Mouse (Mus musculus): ENCODE measurements around the gene Pik3r1. TPM values are rescaled to one million over a fixed set of nuclear protein-coding genes. Genes with fewer than 3 reads are reported as not detected.

Pik3r1 gene
- polyA plus RNA-seq, 1 experiment: 7.3 TPM

- Histone ChIP-seq H3K79me3 (ENCODE audit: low read depth) (no peaks in the 10 kb centered on the region), H3K36me3 (ENCODE audit: control insufficient read depth, insufficient read depth) (peaks cover 26% of the 10 kb centered on the region), H3K79me2 (ENCODE audit: control insufficient read depth, insufficient read depth) (no peaks in the 10 kb centered on the region), H3ac (ENCODE audit: control insufficient read depth, insufficient read length, low read depth) (no peak overlapping the region), H3K4me3 (ENCODE audit: insufficient read depth, poor library complexity, severe bottlenecking) (no peak overlapping the region), H3K27me3 (ENCODE audit: control insufficient read depth, insufficient read depth, insufficient read length) (no peaks in the 10 kb centered on the region)
- no peak for TF ChIP-seq MYOG (IDR thresholded peaks at IDR 0.05; ENCODE audit: control insufficient read depth, extremely low read depth, insufficient read length)
- no peak for TF ChIP-seq USF1 (IDR thresholded peaks at IDR 0.05; ENCODE audit: low read depth)
- no peak for TF ChIP-seq CEBPB (IDR thresholded peaks at IDR 0.05; ENCODE audit: low read depth)
- TF ChIP-seq FOSL1 (IDR thresholded peaks at IDR 0.05; ENCODE audit: insufficient read depth, low read length, poor library complexity, severe bottlenecking): no peak
- TF ChIP-seq CTCF (IDR thresholded peaks at IDR 0.05; ENCODE audit: control insufficient read depth, insufficient read depth, insufficient read length): no peak
- TF ChIP-seq MAX (IDR thresholded peaks at IDR 0.05): no peak
- TF ChIP-seq MYOD1 (IDR thresholded peaks at IDR 0.05; ENCODE audit: control insufficient read depth, insufficient read length, low read depth): no peak
Observed at GRCm38 (mm10) chr13:101690911-101691655, 76.9 kb downstream of the Pik3r1 start.

DNA sequence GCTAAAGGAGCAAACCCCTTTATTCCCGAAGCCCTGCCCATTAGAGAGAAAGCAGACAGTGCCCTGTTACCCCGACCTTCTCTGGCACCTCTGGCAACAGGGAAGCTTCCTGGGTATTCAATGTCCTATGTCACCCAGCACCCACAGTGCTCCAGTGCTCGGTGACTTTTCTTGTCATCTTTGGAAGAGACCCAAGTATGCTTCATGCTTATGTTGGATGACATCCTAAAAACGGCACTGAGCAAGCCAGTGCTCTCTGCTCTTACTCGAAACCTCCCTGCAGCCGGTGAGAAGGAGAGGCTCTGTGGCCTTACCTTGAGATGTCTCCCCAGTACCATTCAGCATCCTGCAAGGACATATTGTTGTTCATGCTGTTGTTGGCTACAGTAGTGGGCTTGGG lies 77.8 kb downstream of the Pik3r1 start:
- TF ChIP-seq CEBPB (IDR thresholded peaks at IDR 0.05; ENCODE audit: low read depth): no peak
- no peak for TF ChIP-seq USF1 (IDR thresholded peaks at IDR 0.05; ENCODE audit: low read depth)
- TF ChIP-seq MYOG (IDR thresholded peaks at IDR 0.05; ENCODE audit: control insufficient read depth, extremely low read depth, insufficient read length): no peak
- no peak overlapping the region for H3ac ChIP-seq (ENCODE audit: control insufficient read depth, insufficient read length, low read depth)
- H3K79me2 ChIP-seq (ENCODE audit: control insufficient read depth, insufficient read depth): no peaks in the 10 kb centered on the region
- no peaks in the 10 kb centered on the region for H3K27me3 ChIP-seq (ENCODE audit: control insufficient read depth, insufficient read depth, insufficient read length)
- H3K4me3 ChIP-seq (ENCODE audit: insufficient read depth, poor library complexity, severe bottlenecking): no peak overlapping the region
- H3K79me3 ChIP-seq (ENCODE audit: low read depth): no peaks in the 10 kb centered on the region
- peaks cover 34% of the 10 kb centered on the region for H3K36me3 ChIP-seq (ENCODE audit: control insufficient read depth, insufficient read depth)

DNA sequence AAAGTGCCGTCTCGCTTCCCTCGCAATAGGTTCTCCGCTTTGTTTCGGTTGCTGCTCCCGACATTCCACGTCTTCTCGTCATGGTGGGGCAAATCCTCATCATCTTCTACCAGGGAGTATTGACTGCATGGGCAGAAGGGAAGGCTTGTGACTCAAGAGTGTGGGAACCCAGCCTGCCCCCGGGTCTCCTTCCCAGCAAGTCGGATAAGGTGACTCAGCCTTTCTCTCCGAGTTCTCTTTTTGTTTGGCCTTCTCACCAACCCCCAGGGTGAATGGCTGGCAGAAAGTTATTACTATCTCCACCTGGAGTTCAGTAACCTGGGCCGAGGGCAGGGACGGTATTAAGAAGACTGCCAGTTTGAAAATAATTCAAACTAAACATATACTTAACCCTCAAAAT lies 81.8 kb downstream of the Pik3r1 start:
- no peak overlapping the region for H3ac ChIP-seq (ENCODE audit: control insufficient read depth, insufficient read length, low read depth)
- no peaks in the 10 kb centered on the region for H3K79me2 ChIP-seq (ENCODE audit: control insufficient read depth, insufficient read depth)
- H3K79me3 ChIP-seq (ENCODE audit: low read depth): no peaks in the 10 kb centered on the region
- no peak overlapping the region for H3K4me3 ChIP-seq (ENCODE audit: insufficient read depth, poor library complexity, severe bottlenecking)
- TF ChIP-seq CEBPB (IDR thresholded peaks at IDR 0.05; ENCODE audit: low read depth) (no peak), MAX (IDR thresholded peaks at IDR 0.05) (no peak), FOSL1 (IDR thresholded peaks at IDR 0.05; ENCODE audit: insufficient read depth, low read length, poor library complexity, severe bottlenecking) (no peak), MYOD1 (IDR thresholded peaks at IDR 0.05; ENCODE audit: control insufficient read depth, insufficient read length, low read depth) (no peak), USF1 (IDR thresholded peaks at IDR 0.05; ENCODE audit: low read depth) (no peak), CTCF (IDR thresholded peaks at IDR 0.05; ENCODE audit: control insufficient read depth, insufficient read depth, insufficient read length) (no peak), MYOG (IDR thresholded peaks at IDR 0.05; ENCODE audit: control insufficient read depth, extremely low read depth, insufficient read length) (no peak)
- peaks cover 55% of the 10 kb centered on the region for H3K36me3 ChIP-seq (ENCODE audit: control insufficient read depth, insufficient read depth)
- H3K27me3 ChIP-seq (ENCODE audit: control insufficient read depth, insufficient read depth, insufficient read length): no peaks in the 10 kb centered on the region

GRCm38 (mm10) chr13:101684706-101685105 lies 83.3 kb downstream of the Pik3r1 start:
- H3K4me3 ChIP-seq (ENCODE audit: insufficient read depth, poor library complexity, severe bottlenecking): no peak overlapping the region
- no peaks in the 10 kb centered on the region for H3K79me3 ChIP-seq (ENCODE audit: low read depth)
- H3ac ChIP-seq (ENCODE audit: control insufficient read depth, insufficient read length, low read depth): no peak overlapping the region
- H3K27me3 ChIP-seq (ENCODE audit: control insufficient read depth, insufficient read depth, insufficient read length): no peaks in the 10 kb centered on the region
- peaks cover 55% of the 10 kb centered on the region for H3K36me3 ChIP-seq (ENCODE audit: control insufficient read depth, insufficient read depth)
- no peak for TF ChIP-seq MAX (IDR thresholded peaks at IDR 0.05)
- TF ChIP-seq FOSL1 (IDR thresholded peaks at IDR 0.05; ENCODE audit: insufficient read depth, low read length, poor library complexity, severe bottlenecking): no peak
- no peak for TF ChIP-seq MYOD1 (IDR thresholded peaks at IDR 0.05; ENCODE audit: control insufficient read depth, insufficient read length, low read depth)
- no peak for TF ChIP-seq CTCF (IDR thresholded peaks at IDR 0.05; ENCODE audit: control insufficient read depth, insufficient read depth, insufficient read length)
- no peak for TF ChIP-seq MYOG (IDR thresholded peaks at IDR 0.05; ENCODE audit: control insufficient read depth, extremely low read depth, insufficient read length)
- TF ChIP-seq CEBPB (IDR thresholded peaks at IDR 0.05; ENCODE audit: low read depth): no peak
- no peak for TF ChIP-seq USF1 (IDR thresholded peaks at IDR 0.05; ENCODE audit: low read depth)
- no peaks in the 10 kb centered on the region for H3K79me2 ChIP-seq (ENCODE audit: control insufficient read depth, insufficient read depth)

GRCm38 (mm10) chr13:101682378-101682777 lies 85.6 kb downstream of the Pik3r1 start:
- no peaks in the 10 kb centered on the region for H3K27me3 ChIP-seq (ENCODE audit: control insufficient read depth, insufficient read depth, insufficient read length)
- peaks cover 34% of the 10 kb centered on the region for H3K36me3 ChIP-seq (ENCODE audit: control insufficient read depth, insufficient read depth)
- no peak overlapping the region for H3K4me3 ChIP-seq (ENCODE audit: insufficient read depth, poor library complexity, severe bottlenecking)
- H3K79me2 ChIP-seq (ENCODE audit: control insufficient read depth, insufficient read depth): no peaks in the 10 kb centered on the region
- no peaks in the 10 kb centered on the region for H3K79me3 ChIP-seq (ENCODE audit: low read depth)
- TF ChIP-seq MYOG (IDR thresholded peaks at IDR 0.05; ENCODE audit: control insufficient read depth, extremely low read depth, insufficient read length) (no peak), FOSL1 (IDR thresholded peaks at IDR 0.05; ENCODE audit: insufficient read depth, low read length, poor library complexity, severe bottlenecking) (no peak), CEBPB (IDR thresholded peaks at IDR 0.05; ENCODE audit: low read depth) (no peak), MYOD1 (IDR thresholded peaks at IDR 0.05; ENCODE audit: control insufficient read depth, insufficient read length, low read depth) (no peak), USF1 (IDR thresholded peaks at IDR 0.05; ENCODE audit: low read depth) (no peak), CTCF (IDR thresholded peaks at IDR 0.05; ENCODE audit: control insufficient read depth, insufficient read depth, insufficient read length) (no peak)
- H3ac ChIP-seq (ENCODE audit: control insufficient read depth, insufficient read length, low read depth): no peak overlapping the region

DNA sequence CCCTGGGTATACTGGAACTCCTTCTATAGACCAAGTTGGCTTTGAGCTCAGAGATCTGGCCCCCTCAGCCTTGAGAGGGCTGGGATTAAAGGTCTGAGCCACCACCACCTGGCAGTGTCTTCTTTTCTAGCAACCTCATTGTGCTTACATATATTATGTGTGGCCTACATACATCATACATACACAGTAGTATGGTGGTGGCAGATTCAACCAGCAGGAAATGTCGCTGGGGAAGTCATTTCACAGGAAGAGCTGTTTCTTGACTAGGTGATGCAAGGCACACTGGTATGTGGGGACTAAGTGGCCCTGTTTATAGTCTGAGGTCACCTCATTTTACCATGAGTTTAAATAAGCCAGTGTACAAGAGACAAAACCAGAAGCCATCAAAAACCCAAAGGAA lies 87.9 kb downstream of the Pik3r1 start:
- Histone ChIP-seq H3K36me3 (ENCODE audit: control insufficient read depth, insufficient read depth) (peaks cover 21% of the 10 kb centered on the region), H3ac (ENCODE audit: control insufficient read depth, insufficient read length, low read depth) (no peak overlapping the region), H3K79me3 (ENCODE audit: low read depth) (no peaks in the 10 kb centered on the region), H3K4me3 (ENCODE audit: insufficient read depth, poor library complexity, severe bottlenecking) (no peak overlapping the region), H3K27me3 (ENCODE audit: control insufficient read depth, insufficient read depth, insufficient read length) (no peaks in the 10 kb centered on the region), H3K79me2 (ENCODE audit: control insufficient read depth, insufficient read depth) (no peaks in the 10 kb centered on the region)
- TF ChIP-seq CTCF (IDR thresholded peaks at IDR 0.05; ENCODE audit: control insufficient read depth, insufficient read depth, insufficient read length) (no peak), FOSL1 (IDR thresholded peaks at IDR 0.05; ENCODE audit: insufficient read depth, low read length, poor library complexity, severe bottlenecking) (no peak), MYOG (IDR thresholded peaks at IDR 0.05; ENCODE audit: control insufficient read depth, extremely low read depth, insufficient read length) (no peak)

All from C2C12 (cell line).